Mouse (Mus musculus) megakaryocyte, embryonic 14.5 days (primary cell): ENCODE measurements around the gene Zfp189.

Source experiments
- FLI1 ChIP-seq: IDR thresholded peaks from 2 replicates; pipeline ENCODE4 v1.6.1; 2012; ENCODE audit warnings: low read length, inconsistent platforms, mixed read lengths
- GATA1 ChIP-seq: IDR thresholded peaks from 3 replicates; pipeline ENCODE4 v1.6.1; 2012; ENCODE audit warnings: mixed read lengths, low read length, inconsistent platforms, borderline replicate concordance

GRCm38 (mm10) chr4:49546873-49547543 lies 26.0 kb downstream of the Zfp189 start:
- TF ChIP-seq GATA1 (no peak), FLI1 (no peak)
